Mouse (Mus musculus): ENCODE results near the gene B3gnt4. TPM values are rescaled to one million over a fixed set of nuclear protein-coding genes. Genes with fewer than 3 reads are reported as not detected.

B3gnt4 gene
- polyA plus RNA-seq (2021; fragmentation: Nextera tagmentation): 1.4 and 1.7 TPM in 2 replicates
- long read RNA-seq, experiment 1: 0 reads
- long read RNA-seq, experiment 2: 0 reads

DNA sequence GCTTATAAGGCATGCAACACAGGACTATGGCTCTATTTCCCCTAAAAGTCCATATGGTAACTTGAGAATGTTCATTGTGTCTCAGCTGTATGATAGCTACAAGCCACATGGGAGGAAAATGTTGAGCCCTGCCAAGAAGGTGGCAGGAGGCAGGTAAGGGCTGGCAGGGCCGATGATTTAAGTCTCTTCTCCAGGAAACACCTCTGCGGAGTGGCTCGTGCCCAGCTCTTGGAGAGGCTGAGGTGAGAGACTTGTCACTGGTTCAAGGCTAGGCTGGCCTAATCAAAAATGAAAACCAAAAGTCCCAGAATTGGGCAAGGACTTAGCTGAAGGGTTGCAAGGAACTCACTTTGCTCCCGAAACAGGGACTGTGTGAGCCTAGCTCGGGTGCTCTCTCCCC lies at the start of gene B3gnt4:
B3gnt4 (plus strand) TSS at position 301 of the 400 bp plus-strand sequence.

GRCm38 (mm10) chr5:123489112-123489785 lies 21.0 kb upstream of the B3gnt4 start, which contains the start of the genes Lrrc43 and Il31:
Gene Lrrc43, plus strand, starts transcription at chr5:123489305.
Gene Il31, minus strand, starts transcription at chr5:123489489.

DNA sequence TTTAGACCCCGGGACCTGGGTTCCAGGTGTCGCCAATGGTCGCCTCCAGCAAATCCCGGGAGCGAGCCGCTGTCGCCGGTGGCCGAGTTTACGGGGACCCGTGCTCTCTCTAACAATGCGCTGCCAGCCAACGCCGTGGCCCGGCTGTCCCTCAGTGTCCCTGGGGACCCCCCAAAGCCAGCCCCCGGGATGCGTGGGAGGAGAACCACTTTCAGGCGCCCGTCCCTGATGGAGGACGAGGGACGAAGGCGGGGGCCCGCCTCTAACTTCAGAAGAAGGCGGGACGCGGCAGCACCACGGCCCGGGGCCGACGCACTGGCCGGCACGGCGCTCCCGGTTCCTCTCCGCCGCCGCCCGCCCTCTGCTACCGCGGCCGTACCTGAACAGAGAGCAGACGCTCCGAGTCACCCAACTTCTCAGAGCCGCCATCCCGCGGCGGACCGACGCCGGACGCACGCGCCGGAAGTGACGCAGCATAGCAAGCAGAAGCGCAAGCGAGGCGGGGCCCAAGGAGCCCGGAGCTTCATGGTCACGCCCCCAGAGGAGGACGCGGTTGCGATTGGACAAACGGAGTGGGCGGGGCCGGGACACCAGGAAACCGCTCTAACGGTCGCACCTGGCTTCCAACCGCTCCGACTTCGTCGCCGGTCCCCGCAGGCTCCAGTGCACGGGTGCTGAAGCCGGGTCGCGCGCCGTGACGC lies 13.6 kb downstream of the B3gnt4 start, which contains the start of gene Diablo:
Diablo (minus strand) TSS at position 485 of the 701 bp plus-strand sequence.

GRCm38 (mm10) chr5:123525281-123525680 lies 15.0 kb downstream of the B3gnt4 start, which contains the start of gene Gm49027:
Gene Gm49027, minus strand, starts transcription at chr5:123525488.

Small RNA genes lying within 50 kb of the gene (microRNA-seq; reads per million reads assigned to microRNA genes)
- 2.8 reads per million, percentile 7 among the genes with 10 or more reads in this experiment for gene Mir7647

Other genes with a start within 250 kb of the B3gnt4 start
- 13.1 and 13.8 TPM in 2 replicates for gene Bcl7a, start 166.6 kb upstream of the B3gnt4 start, polyA plus RNA-seq (2021; fragmentation: Nextera tagmentation)
- 4.1 and 6.3 TPM in 2 replicates for gene Mlxip, start 115.7 kb upstream of the B3gnt4 start, polyA plus RNA-seq (2021; fragmentation: Nextera tagmentation)
- 0.53 and 0.72 TPM in 2 replicates for gene Lrrc43, start 21.2 kb upstream of the B3gnt4 start, polyA plus RNA-seq (2021; fragmentation: Nextera tagmentation)
- gene Il31, start 21.0 kb upstream of the B3gnt4 start, polyA plus RNA-seq (2021; fragmentation: Nextera tagmentation): not detected in 2 replicates
- gene Diablo, start 13.7 kb downstream of the B3gnt4 start, polyA plus RNA-seq (2021; fragmentation: Nextera tagmentation): 58.2 and 58.3 TPM in 2 replicates
- gene Gm49027, start 15.0 kb downstream of the B3gnt4 start, polyA plus RNA-seq (2021; fragmentation: Nextera tagmentation): 0.34 TPM in 1 of 2 replicates, not detected in the other
- gene Vps33a, start 62.6 kb downstream of the B3gnt4 start, polyA plus RNA-seq (2021; fragmentation: Nextera tagmentation): 30.1 and 33.1 TPM in 2 replicates
- gene Clip1, start 174.2 kb downstream of the B3gnt4 start, polyA plus RNA-seq (2021; fragmentation: Nextera tagmentation): 36.4 and 38.3 TPM in 2 replicates
- 16.1 and 16.5 TPM in 2 replicates for gene Zcchc8, start 210.6 kb downstream of the B3gnt4 start, polyA plus RNA-seq (2021; fragmentation: Nextera tagmentation)
- gene Rsrc2, start 239.0 kb downstream of the B3gnt4 start, polyA plus RNA-seq (2021; fragmentation: Nextera tagmentation): 46.1 and 57.6 TPM in 2 replicates
- gene Kntc1, start 239.3 kb downstream of the B3gnt4 start, polyA plus RNA-seq (2021; fragmentation: Nextera tagmentation): 1.7 TPM in 2 replicates